Mouse (Mus musculus): ENCODE measurements at regions not wholly inside any gene's neighbourhood (a gene's known extent, or its start where the extent isn't known, plus 50 kb on each side); places are given as distances from the start of the nearest gene placed in this dataset.
A peak's percentile ranks its signal among the peaks of the same experiment; 100 is the strongest.

DNA sequence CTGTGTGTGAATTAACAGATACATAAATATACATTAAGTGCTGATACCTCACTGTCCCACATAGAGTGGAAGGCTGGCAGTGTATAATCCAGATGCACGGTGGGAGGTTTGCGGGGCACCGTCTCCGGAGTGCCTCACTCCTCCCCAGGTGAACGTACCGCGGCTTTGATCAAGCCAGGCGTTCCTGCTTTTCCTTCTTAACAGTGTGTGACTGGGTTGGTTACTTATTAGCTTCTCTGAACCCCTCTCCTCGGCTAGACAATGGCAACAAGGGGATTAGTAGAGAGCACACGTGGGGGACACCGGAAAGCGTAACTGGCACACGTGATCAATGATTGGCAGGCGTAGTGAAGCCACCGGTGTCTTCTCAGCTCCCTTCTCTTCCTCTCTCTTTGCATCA, 396.8 kb upstream of the Atp11b start:
- H3K4me3 ChIP-seq (ENCODE audit: low read length), result no peak overlapping the region
- no peaks in the 10 kb centered on the region for H3K9me3 ChIP-seq (ENCODE audit: control insufficient read depth, low read length)
- no peak overlapping the region for H3K9ac ChIP-seq (ENCODE audit: low read depth, low read length)
- H3K36me3 ChIP-seq (ENCODE audit: control insufficient read depth, insufficient read depth, low read length), result no peaks in the 10 kb centered on the region
- peak; percentile 31; the same call in 1 of the 2 replicates for ATAC-seq
- H3K4me1 ChIP-seq (ENCODE audit: control insufficient read depth, insufficient read depth, low read length), result no peaks in the 10 kb centered on the region
- H3K27ac ChIP-seq (ENCODE audit: low read length), result no peak overlapping the region
- 71% methylated on average over 15 of the region's 15 CpGs for WGBS
- H3K27me3 ChIP-seq (replicated peaks; ENCODE audit: control insufficient read depth, insufficient read depth, low read length), result no peaks in the 10 kb centered on the region
- 0 out of 2 replicates have a peak overlapping the region, but pooled peaks have one; percentile 7 for H3K4me2 ChIP-seq (ENCODE audit: low read depth, low read length)

DNA sequence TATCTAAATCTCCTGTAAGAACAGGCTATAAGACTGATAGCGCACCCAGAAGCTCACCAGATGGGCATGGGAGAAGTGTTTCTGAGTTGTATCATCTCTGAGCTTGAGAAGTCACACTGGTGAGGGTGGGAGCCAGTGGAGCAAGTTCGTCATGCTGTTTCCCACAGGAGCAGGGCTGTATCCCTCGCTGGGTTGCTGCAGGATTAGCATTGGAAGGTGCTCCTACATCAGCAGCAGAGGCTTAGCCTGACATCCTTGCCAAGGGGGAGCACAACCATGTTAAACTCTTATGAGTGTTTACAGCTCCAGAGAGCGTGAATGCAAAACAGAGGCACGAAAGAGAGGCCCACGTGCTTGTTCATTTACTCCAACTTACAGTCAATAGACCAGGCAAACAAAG, 395.4 kb upstream of the Atp11b start:
- no peak overlapping the region for H3K9ac ChIP-seq (ENCODE audit: low read depth, low read length)
- no peak for ATAC-seq
- no peaks in the 10 kb centered on the region for H3K27me3 ChIP-seq (replicated peaks; ENCODE audit: control insufficient read depth, insufficient read depth, low read length)
- H3K36me3 ChIP-seq (ENCODE audit: control insufficient read depth, insufficient read depth, low read length), result no peaks in the 10 kb centered on the region
- no peak overlapping the region for H3K4me3 ChIP-seq (ENCODE audit: low read length)
- H3K9me3 ChIP-seq (ENCODE audit: control insufficient read depth, low read length), result no peaks in the 10 kb centered on the region
- no peaks in the 10 kb centered on the region for H3K4me1 ChIP-seq (ENCODE audit: control insufficient read depth, insufficient read depth, low read length)
- H3K27ac ChIP-seq (ENCODE audit: low read length), result no peak overlapping the region
- 58% methylated on average over 6 of the region's 6 CpGs for WGBS
- H3K4me2 ChIP-seq (ENCODE audit: low read depth, low read length), result no peak overlapping the region

DNA sequence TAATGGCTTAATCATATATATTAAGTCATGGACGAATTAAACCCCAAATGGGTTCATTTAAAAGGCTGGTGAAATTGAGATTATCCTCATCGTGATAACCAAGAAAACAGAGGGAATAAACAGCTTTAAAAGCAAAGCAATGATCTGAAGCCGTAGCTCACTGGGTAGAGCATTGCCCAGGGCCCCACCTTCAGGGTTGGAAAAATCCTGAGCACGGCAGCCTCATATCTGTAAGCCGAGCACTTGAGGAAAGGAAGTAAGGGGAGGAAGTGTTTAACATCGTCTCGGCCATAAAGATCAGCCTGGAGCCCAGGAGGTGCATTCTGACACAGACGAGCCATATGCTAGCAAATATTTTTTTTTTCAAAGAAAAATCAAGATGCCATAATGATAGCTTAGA, 394.6 kb upstream of the Atp11b start:
- Histone ChIP-seq H3K9me3 (ENCODE audit: control insufficient read depth, low read length) (no peaks in the 10 kb centered on the region), H3K27me3 (replicated peaks; ENCODE audit: control insufficient read depth, insufficient read depth, low read length) (no peaks in the 10 kb centered on the region), H3K9ac (ENCODE audit: low read depth, low read length) (no peak overlapping the region), H3K4me1 (ENCODE audit: control insufficient read depth, insufficient read depth, low read length) (no peaks in the 10 kb centered on the region), H3K4me3 (ENCODE audit: low read length) (no peak overlapping the region), H3K36me3 (ENCODE audit: control insufficient read depth, insufficient read depth, low read length) (no peaks in the 10 kb centered on the region), H3K27ac (ENCODE audit: low read length) (no peak overlapping the region), H3K4me2 (ENCODE audit: low read depth, low read length) (no peak overlapping the region)
- no peak for ATAC-seq
- 30% methylated on average over 8 of the region's 8 CpGs for WGBS

DNA sequence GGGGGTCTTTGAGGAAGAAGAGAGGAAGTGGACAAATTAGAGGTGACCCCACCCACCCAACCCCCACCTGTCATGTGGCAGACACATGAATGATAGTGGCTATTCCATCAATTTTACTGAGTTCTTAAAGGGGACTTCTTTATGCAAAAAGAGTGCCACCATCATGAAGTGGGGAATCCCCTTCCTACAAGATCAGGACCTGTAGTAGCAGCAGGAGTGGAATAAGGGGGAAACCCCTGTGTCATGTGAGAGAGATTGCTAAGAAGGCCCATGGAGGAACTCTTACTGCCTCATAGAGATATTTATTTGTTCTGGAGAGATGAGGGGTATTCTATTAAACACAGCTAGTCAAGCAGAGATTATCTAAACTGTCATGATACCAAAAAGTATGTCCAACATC, 393.4 kb upstream of the Atp11b start:
- H3K36me3 ChIP-seq (ENCODE audit: control insufficient read depth, insufficient read depth, low read length), result no peaks in the 10 kb centered on the region
- no peak for ATAC-seq

DNA sequence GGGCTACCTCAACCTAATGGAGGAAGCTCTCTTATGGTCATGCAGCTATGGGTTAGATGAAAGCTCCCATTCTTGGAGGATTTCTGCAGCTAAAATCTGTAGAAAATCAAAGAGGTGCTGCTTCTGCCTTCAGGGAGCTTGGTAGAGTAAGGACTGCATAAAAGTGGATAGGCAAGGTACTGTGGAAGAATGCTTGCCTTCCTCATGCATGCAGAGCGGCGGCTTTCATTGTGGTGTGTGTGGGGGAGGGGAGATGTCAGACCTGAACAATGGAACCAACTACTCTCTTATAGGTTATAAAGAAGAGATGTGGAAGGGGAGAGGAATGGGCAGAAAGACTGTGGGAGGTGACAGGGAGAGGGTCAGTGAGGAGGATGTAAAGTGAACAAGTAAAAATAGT, 392.8 kb upstream of the Atp11b start:
- Histone ChIP-seq H3K9ac (ENCODE audit: low read depth, low read length) (no peak overlapping the region), H3K4me2 (ENCODE audit: low read depth, low read length) (no peak overlapping the region), H3K4me1 (ENCODE audit: control insufficient read depth, insufficient read depth, low read length) (no peaks in the 10 kb centered on the region), H3K9me3 (ENCODE audit: control insufficient read depth, low read length) (no peaks in the 10 kb centered on the region), H3K36me3 (ENCODE audit: control insufficient read depth, insufficient read depth, low read length) (no peaks in the 10 kb centered on the region), H3K27ac (ENCODE audit: low read length) (no peak overlapping the region), H3K4me3 (ENCODE audit: low read length) (no peak overlapping the region), H3K27me3 (replicated peaks; ENCODE audit: control insufficient read depth, insufficient read depth, low read length) (no peaks in the 10 kb centered on the region)
- 80% methylated on average over 2 of the region's 2 CpGs for WGBS
- no peak for ATAC-seq

More for the DNA sequence above, 393.4 kb upstream of the Atp11b start:
- Histone ChIP-seq H3K4me2 (ENCODE audit: low read depth, low read length) (no peak overlapping the region), H3K9me3 (ENCODE audit: control insufficient read depth, low read length) (no peaks in the 10 kb centered on the region), H3K9ac (ENCODE audit: low read depth, low read length) (no peak overlapping the region), H3K27ac (ENCODE audit: low read length) (no peak overlapping the region), H3K4me1 (ENCODE audit: control insufficient read depth, insufficient read depth, low read length) (no peaks in the 10 kb centered on the region), H3K4me3 (ENCODE audit: low read length) (no peak overlapping the region), H3K27me3 (replicated peaks; ENCODE audit: control insufficient read depth, insufficient read depth, low read length) (no peaks in the 10 kb centered on the region)

DNA sequence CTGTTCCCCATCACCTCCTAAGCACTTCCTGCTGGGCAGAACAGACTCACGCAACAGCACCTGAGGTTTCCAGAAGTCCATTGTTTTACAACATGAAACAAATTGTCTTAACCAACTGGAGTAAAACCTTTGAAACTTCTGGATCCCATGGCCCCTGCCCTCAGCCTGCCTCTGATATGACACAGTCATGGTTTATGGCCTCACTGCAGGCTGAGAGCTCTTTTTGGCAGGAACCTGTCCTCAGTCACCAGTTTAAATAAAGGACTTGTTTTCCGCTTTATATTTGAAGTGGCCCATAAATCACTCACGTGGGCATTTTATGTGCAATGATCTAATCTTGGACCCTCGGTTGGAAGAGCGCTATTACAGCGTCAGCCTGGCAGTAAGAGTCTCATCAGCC, 388.5 kb upstream of the Atp11b start:
- no peaks in the 10 kb centered on the region for H3K9me3 ChIP-seq (ENCODE audit: control insufficient read depth, low read length)
- H3K36me3 ChIP-seq (ENCODE audit: control insufficient read depth, insufficient read depth, low read length), result no peaks in the 10 kb centered on the region
- 49% methylated on average over 6 of the region's 6 CpGs for WGBS
- no peaks in the 10 kb centered on the region for H3K4me1 ChIP-seq (ENCODE audit: control insufficient read depth, insufficient read depth, low read length)
- H3K9ac ChIP-seq (ENCODE audit: low read depth, low read length), result no peak overlapping the region
- H3K4me3 ChIP-seq (ENCODE audit: low read length), result no peak overlapping the region
- no peak overlapping the region for H3K4me2 ChIP-seq (ENCODE audit: low read depth, low read length)
- H3K27ac ChIP-seq (ENCODE audit: low read length), result no peak overlapping the region
- H3K27me3 ChIP-seq (replicated peaks; ENCODE audit: control insufficient read depth, insufficient read depth, low read length), result no peaks in the 10 kb centered on the region
- no peak for ATAC-seq

DNA sequence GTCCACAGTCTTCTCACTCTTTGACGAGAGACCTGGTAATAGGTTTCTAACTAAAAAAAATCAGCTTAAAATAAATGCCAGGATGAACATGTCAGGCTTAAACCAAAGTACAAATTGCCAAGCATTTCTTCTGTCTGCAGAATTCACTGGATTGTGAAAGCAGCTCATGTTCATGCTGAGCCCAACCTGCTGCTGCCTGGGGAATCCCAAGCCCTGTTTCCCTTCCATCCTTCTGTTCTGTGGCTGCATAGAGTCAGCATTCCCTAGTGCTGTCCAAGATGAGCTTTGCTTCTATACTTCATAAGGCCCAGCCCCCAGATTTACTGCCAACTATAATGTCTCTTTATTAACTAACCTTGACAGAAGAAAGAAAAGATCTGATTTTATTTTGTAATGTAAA, 381.6 kb upstream of the Atp11b start:
- H3K4me2 ChIP-seq (ENCODE audit: low read depth, low read length), result no peak overlapping the region
- 76% methylated on average over 1 of the region's 1 CpGs for WGBS
- H3K27me3 ChIP-seq (replicated peaks; ENCODE audit: control insufficient read depth, insufficient read depth, low read length), result no peaks in the 10 kb centered on the region
- H3K9ac ChIP-seq (ENCODE audit: low read depth, low read length), result no peak overlapping the region
- no peaks in the 10 kb centered on the region for H3K9me3 ChIP-seq (ENCODE audit: control insufficient read depth, low read length)
- ATAC-seq, result no peak
- no peak overlapping the region for H3K27ac ChIP-seq (ENCODE audit: low read length)
- no peaks in the 10 kb centered on the region for H3K4me1 ChIP-seq (ENCODE audit: control insufficient read depth, insufficient read depth, low read length)
- no peak overlapping the region for H3K4me3 ChIP-seq (ENCODE audit: low read length)
- H3K36me3 ChIP-seq (ENCODE audit: control insufficient read depth, insufficient read depth, low read length), result no peaks in the 10 kb centered on the region

DNA sequence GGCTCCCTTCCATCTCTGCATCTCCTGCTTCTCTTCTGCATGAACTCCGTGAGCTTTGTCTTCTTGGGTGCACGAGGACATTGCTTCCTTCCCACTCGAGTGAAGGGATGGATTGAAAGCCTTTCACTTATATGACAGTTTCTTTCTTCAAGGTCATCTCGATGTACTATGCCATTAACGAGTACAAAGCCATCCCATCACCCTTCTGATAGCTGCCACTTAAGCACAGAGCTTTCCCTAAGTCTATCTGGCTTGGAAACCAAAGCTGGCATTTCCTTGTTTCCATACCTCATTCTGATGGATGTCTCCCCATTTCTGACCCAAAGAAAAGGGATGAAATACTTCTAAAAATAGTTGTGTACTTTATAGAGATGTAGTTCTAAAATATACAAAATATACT, 366.5 kb upstream of the Atp11b start:
- H3K4me2 ChIP-seq (ENCODE audit: low read depth, low read length), result no peak overlapping the region
- H3K9me3 ChIP-seq (ENCODE audit: control insufficient read depth, low read length), result no peaks in the 10 kb centered on the region
- no peaks in the 10 kb centered on the region for H3K4me1 ChIP-seq (ENCODE audit: control insufficient read depth, insufficient read depth, low read length)
- no peak overlapping the region for H3K9ac ChIP-seq (ENCODE audit: low read depth, low read length)
- no peak for ATAC-seq
- WGBS, result 74% methylated on average over 5 of the region's 5 CpGs
- no peaks in the 10 kb centered on the region for H3K27me3 ChIP-seq (replicated peaks; ENCODE audit: control insufficient read depth, insufficient read depth, low read length)
- no peak overlapping the region for H3K4me3 ChIP-seq (ENCODE audit: low read length)
- H3K27ac ChIP-seq (ENCODE audit: low read length), result no peak overlapping the region
- H3K36me3 ChIP-seq (ENCODE audit: control insufficient read depth, insufficient read depth, low read length), result no peaks in the 10 kb centered on the region

DNA sequence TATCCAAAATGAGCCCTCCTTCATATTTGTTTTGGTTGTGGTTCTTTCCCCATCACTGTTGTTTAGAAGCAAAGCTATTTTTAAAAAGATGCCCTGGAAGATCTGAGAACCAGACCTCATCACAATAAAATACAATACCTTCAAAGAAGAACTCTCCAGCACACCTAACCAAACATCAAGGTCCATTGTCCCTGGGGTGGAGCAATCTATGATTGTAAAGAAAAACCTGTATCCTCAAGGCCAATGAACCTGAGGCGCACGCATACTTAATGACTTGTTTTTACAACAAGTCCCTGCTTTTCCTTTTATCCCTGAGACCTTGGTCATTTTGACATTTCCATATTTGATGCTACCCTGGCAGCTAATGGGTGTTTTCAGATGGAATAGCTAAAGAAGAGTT, 361.2 kb upstream of the Atp11b start:
- Histone ChIP-seq H3K27ac (ENCODE audit: low read length) (no peak overlapping the region), H3K4me3 (ENCODE audit: low read length) (no peak overlapping the region), H3K27me3 (replicated peaks; ENCODE audit: control insufficient read depth, insufficient read depth, low read length) (no peaks in the 10 kb centered on the region), H3K9me3 (ENCODE audit: control insufficient read depth, low read length) (no peaks in the 10 kb centered on the region), H3K4me2 (ENCODE audit: low read depth, low read length) (no peak overlapping the region), H3K4me1 (ENCODE audit: control insufficient read depth, insufficient read depth, low read length) (no peaks in the 10 kb centered on the region), H3K36me3 (ENCODE audit: control insufficient read depth, insufficient read depth, low read length) (no peaks in the 10 kb centered on the region), H3K9ac (ENCODE audit: low read depth, low read length) (no peak overlapping the region)
- 91% methylated on average over 2 of the region's 2 CpGs for WGBS
- no peak for ATAC-seq

DNA sequence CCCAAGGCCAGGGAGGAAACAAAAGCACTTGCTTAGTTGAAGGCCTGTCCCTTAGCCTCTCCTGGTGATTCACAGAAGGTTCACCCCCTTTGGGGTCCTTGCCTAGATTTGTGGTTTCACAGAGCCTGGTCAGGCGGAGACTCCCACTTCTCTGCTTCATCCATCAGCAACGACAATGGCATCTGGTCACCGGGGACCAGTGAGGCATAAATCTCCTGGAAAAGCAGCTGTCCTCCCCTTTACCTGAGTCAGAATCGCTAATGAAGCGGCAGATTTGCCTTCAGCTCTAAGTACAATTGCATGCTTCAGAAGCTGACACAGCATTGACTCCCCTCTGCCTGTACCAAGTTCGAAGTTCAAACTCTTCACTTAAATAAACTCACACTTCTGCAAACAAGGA, 353.7 kb upstream of the Atp11b start:
- Histone ChIP-seq H3K4me2 (ENCODE audit: low read depth, low read length) (no peak overlapping the region), H3K4me3 (ENCODE audit: low read length) (no peak overlapping the region), H3K9ac (ENCODE audit: low read depth, low read length) (no peak overlapping the region), H3K27me3 (replicated peaks; ENCODE audit: control insufficient read depth, insufficient read depth, low read length) (no peaks in the 10 kb centered on the region), H3K36me3 (ENCODE audit: control insufficient read depth, insufficient read depth, low read length) (no peaks in the 10 kb centered on the region), H3K9me3 (ENCODE audit: control insufficient read depth, low read length) (no peaks in the 10 kb centered on the region), H3K27ac (ENCODE audit: low read length) (no peak overlapping the region), H3K4me1 (ENCODE audit: control insufficient read depth, insufficient read depth, low read length) (no peaks in the 10 kb centered on the region)
- 43% methylated on average over 6 of the region's 6 CpGs for WGBS
- ATAC-seq, result no peak
